Mouse (Mus musculus) layer of hippocampus, adult 9-10 months (tissue): Measurements from ENCODE around the gene Rerg.

Experiments
- DNase-seq: peaks from one replicate; pipeline ENCODE4 v3.0.0; 2022; ENCODE audit warnings: low spot score

Rerg gene

DNA sequence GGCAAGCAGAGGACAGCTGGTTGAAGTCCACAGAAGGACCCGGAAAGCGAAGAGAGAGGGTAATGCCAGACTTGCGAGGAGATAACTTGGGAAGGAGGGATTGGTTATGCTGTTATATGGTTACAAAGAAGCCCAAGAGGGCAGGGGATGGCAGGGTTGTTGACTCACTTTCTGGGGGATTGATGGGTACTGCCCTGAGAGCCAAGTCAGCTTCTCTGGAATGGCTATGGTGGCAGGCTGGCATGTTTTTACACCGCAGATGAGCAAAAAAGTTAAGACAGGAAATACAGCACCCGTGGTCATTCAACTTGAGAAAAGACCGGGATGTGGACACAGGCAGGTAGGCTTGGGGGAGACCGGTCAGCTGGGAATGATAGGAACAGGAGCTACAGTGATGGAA lies 7.8 kb downstream of the Rerg start:
- no peak for DNase-seq

DNA sequence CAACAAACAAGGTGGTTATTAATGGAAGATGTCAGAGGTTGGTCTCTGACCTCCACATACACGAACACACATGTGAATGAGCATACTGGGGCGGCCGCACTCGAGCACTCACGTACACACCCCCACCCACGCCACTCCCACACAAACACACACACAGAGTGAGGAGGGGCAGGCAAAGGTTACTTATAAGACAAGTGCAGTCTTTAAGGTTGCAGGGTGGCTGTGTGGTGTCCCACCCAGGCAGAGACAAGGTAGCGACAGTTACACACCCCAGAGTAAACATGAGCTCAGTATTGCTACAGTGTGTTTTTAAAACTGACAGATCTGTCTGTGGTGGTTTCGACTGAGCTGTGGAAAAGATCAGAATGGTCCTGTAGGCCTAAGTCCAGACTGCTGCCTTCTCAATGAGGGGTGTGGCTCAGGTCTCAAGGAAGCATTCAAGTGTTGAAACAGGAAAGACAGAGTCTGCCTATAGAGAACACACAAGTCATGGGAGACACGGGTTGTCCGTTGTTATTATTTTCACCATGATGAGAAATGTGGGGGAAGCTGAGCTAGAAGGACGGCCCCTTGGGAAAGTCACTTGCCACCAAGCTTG lies 8.7 kb downstream of the Rerg start:
- no peak for DNase-seq

DNA sequence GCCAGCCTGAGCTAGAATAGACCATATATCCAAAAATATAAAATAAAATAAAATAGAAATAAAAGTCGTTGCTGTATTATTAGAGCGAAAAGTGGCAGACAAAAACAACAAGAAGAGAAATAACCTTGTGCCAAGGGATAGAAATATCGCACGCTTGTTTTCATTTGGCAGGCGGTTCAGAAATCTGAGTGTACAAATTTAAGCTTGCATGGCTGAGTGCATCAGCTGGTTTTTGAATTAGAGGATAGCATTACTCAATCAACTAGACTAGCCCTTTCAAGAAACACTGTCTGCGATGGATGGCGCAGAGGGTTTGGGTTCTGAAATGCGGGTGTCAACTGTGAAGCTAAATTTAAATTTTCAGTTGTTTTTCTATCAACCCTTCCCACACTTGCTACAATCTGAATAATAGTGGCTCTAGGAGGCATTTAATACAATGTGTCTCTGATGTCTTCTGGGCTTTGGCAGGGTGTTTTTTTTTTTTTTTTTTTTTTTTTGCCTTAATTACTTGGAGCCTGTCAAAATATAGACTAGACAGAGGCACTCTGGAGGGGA lies 10.8 kb downstream of the Rerg start:
- no peak for DNase-seq

DNA sequence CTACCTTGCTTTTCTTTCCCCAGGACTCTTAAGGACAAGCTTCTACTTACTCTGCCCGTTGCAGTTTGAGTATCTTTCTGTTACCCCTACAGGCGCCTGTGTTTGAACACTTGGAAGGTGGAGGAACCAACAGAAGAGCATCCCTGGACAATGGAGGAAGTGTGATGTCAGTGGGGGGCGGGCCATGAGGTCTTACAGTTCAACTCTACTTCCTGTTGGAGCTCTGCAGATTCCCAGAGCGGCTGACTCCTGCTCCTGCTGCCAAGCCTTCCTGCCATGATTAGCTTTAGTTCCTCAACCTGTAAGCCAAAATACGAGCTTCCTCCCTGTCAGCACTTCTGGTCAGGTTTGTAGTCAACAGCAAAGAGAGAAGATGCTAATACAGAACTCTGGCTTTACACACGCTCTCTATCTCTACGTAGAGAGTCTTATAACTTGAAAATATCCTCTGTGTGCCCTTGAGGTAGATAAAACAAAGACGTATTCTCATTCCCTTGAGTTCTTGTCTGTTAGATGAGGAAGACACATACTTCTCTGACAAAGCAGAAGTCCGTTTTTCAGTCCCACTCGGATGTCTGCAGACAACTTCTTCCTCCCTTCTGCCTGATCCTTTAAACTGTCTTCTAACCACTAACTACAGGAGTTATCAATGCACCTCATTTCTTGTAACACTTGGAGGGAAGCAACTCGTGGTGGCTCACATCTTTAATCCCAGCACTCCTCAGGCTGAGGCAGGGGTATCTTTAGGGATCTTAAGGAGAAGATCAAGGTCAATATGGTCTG lies 13.7 kb downstream of the Rerg start:
- DNase-seq, result no peak

DNA sequence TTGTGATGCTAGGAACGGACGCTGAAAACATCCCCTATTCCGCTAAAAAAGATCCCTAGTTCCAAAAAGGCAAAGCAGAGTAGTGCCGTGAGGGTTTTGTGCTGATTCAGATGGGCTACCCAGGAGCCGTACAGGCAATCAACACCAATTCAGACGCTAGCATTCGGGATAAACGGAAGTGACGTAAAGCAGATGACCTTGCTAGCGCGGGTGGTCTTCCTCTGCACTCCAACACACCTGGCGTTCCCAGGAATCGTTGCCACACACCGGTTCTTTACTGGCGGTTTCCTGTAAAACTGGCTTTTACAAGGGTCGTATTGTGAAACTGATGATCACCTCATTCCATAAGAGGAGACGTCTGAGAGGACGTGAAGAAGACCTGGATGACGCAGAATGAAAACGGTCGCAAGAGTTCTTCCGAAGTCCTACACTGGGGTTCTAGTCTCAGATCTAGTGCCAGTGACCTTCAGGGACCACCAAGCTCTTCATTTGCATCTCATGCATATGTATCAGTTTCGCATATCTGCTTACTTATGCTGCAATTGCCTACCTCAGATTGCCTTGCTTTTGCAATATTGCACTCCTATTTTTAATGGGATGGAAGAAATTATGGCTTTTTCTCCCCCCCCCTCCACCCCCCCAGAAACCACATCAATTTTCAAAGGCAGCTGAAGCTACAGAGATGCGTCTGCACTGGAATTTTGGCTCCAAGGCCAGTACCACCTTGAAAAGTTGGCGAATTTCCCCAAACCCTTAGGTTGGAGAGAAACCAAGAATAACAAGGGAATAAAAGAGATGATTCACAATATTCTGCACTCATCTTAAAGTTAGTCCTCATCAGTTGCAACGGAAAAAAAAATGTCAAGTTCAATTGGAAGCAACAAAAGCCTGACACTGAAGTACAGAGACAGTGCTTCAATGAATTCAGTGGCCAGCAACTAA lies 14.8 kb downstream of the Rerg start:
- no peak for DNase-seq

DNA sequence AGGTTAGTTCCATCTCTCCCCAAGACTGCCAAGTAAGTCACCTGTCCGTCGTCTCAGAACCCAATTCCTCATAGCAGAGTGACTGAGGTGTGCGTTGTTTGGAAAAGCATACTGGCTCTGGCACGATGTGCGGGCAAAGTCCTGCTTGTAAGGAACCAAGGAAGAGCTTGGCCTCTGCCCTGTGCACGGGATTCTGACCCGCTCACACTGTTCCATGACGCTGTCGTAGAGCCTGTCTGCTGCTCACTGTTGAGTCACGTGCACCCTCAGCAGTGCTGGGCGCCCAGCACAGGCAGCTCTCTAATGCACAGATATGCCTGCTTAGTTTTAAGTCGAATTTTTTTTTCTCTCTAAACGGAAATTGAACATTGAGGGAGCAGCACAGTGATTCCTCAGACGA lies 17.3 kb downstream of the Rerg start:
- DNase-seq, result no peak

DNA sequence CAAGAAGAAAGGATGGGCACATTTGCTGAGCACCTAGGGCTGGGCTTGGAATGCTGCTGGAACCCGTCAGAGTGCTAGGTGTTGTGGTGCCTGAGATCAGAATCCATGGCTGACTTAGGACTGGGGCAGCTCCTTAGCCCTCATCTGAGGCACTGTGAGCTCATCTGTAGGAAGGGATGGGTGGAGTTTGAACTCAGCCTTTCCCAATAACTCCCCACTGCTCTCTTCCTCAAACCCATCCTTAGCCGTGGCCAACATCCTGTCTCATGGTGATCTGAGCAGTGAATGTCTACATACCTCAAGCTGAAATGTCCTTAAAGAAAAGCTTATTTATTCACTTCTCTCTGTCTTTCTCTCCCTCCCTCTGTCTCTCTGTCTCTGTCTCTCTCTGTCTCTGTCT lies 19.3 kb downstream of the Rerg start:
- no peak for DNase-seq

DNA sequence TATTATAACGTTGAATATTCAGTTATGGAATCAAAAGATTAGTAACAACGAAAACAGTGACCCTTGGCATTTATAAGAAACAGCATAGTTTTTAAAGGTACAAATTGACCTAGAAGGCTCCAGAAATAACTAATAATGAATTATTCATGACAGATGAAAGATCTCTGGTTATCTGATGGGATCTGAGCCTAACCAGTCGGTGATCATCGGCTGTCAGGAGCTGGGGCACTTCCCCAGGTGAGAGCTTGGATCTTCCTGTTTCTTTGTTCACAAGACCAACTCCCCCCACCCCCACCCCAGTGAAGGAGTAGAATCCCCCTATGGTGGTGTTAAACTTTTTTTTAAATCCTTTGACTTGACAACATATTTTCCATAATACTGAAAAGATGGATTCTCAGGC lies 20.5 kb downstream of the Rerg start:
- DNase-seq, result no peak

DNA sequence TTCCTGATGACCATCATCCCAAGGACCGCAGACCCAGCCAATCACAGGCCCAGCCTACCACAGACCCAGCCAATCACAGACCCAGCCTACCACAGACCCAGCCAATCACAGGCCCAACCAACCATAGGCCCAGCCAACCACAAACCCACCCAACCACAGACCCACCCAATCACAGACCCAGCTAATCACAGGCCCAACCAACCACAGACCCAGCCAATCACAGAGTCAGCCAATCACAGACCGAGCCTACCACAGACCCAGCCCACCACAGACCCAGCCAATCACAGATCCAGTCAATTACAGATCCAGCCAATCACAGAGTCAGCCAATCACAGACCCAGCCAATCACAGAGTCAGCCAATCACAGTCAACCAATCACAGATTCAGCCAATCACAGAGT lies 23.4 kb downstream of the Rerg start:
- DNase-seq, result no peak

DNA sequence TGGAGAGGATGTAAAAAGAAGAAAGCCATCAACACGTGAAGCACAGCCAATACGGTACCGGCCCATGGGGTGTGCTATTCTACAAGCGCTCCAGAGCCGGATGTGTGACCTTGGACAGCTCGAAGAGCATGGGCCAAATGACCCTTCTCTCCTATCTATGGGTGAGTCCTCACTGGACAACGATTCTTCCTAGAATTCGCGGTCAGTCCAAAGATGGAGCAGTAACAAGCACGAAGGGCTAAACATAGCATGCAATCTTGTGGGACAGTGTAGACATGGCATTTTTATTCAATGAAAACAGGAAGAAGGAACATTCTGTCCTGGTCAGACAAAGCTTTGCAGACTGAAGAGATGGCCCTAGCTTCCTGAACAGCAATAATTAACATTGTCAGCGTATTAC lies 24.7 kb downstream of the Rerg start:
- DNase-seq, result no peak

DNA sequence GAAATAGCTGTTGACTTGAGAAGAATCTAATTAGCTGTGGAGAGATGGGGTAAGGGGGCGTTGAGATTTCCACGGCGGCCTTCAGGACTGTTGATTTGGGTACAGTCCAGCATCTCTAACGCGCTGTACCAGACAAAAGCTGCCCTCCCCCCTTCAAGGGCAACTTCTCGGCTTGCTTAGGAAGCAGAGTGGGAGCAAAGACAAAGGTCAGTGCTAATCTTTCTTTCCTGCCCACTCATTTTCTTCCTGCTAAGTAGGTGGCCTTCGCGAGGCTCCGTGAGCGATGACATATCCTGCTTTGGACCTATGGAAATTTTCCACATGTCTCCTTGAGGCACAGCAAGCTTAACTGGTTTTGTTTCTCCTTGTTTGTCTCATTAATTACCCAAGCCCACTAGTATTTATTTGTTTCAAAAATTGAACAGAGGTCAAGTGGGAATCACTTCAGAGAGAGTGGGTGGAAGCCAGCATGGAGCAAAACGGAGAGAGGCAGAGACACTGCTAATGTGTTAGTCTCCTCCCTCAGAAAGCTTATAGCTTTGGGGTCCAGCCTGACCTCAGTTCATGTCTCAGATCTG lies 25.2 kb downstream of the Rerg start:
- no peak for DNase-seq

DNA sequence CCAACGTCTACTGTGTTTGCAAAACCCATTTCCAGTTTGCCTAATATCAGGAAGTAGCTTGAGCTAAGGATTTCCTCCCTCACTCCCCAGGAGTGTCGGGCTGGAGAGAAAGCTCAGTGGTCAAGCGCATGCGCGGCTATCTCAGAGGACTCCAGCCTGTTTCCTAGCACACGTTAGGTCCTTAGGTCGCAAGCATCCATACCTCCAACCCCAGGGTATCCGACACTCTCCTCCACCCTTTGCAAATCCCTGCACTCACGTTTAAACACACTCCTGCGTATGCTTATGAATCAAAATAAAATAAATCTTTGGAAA lies 25.8 kb downstream of the Rerg start:
- no peak for DNase-seq

DNA sequence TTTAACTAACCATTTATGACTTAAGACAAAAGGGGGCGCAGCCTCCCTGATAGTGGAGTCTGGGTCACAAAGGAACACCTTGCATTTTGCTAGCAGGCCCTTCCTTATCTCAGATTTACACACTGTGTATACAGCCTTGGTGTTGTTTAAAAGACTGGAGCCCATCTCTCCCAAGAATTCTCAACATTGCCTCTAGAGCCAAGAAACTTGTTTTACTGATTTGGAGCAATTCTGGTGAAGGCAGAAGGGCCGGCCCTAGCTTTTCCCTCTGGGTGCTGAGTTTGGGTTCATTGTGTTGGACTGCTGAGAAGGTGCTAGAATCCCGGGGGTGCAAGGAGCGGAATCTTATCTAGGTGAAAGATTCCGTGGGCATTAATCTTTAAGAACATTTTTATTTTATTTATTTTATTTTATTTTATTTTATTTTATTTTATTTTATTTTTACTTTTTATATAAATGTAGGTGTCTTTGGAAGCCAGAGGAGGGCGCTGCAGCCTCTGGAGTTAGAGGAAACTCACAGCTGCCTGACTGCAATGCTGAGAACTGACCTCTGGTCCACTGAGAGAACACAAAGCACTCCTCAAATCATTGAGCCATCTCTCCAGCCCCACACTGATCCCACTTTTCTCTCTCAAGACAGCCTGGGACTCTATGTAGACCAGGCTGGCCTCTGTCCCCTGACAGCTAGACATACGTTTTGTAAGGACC lies 26.3 kb downstream of the Rerg start:
- no peak for DNase-seq

DNA sequence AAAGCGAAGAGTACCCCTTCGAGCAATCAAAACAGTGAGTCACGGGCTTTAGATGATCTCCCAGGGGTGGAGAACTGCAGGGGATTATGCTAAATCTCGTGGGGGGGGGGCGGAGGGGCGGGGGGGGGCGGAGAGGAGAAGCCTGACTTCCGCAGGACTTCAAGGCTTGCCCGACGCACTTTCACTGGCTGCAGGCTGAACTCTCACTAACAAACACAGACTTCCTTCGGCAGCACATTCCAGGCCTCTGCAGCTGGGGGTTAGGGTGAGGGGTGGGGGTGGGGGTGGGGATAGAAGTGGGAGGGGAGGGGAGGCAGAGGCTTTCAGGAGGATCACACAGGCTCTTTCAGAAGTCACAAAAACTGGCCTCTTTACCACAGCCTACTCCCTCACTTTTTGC lies 27.5 kb downstream of the Rerg start:
- no peak for DNase-seq

DNA sequence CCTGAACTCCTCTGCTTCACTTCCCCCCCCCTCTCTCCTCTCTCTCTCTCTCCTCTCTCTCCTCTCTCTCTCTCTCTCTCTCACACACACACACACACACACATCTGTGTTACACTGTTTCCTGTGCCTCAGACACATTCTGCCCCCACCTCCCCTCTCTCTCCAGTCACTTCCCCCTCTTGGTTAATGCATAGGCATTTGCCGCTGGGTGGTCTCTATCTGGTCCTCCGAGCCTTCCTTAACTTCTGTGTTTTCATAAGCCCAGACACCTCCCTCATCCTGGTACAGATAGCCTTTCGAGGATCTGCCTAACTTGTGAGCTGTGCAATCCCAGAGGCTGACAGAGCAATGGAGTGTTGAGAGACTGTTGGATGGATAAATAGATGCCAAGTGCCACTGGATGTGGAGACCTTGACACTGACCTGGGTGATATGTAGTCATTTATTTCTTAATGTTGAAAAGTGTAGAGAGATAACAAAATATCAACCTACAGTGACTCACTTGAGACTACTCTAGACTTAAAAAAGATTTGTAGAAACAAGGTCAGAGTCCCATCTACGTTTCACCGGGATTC lies 29.0 kb downstream of the Rerg start:
- DNase-seq, result no peak

DNA sequence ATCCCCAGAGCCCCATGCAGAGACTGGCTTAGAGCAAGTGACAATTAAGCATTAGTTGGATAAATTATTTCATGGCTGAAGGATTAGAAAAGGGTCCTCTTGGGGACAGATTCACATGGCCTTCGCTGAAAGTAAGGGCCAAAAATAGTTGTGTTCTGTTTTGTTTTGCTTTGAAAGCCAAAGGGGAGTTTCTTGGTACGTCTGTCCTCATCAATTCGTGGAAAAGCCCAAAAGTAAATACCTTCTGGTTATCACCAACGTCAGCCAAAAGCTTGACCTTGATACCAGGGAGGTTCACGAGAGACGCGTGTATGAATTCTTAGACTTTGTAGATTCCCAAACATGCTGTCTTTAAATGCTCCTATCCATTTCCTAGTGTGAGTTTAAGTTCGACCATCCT lies 31.5 kb downstream of the Rerg start:
- no peak for DNase-seq

DNA sequence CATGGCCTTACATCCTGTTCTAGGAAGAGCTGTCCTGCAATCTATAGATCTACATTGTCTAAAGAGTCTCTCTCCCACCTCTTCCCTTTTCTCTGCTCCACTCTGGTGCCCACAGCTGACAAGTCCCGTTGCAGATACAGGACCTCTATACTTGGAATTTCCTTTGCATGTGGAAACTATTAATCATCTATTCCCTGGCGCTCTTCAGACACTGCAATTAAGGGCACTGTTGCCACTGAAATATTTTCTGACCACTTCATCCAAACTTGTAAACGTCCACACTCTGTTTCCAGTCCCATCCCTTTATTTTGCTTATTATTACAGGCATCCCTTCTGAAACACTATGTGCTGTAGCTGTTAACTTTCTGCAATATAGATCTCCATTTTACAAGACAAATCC lies 31.9 kb downstream of the Rerg start:
- DNase-seq, result no peak

DNA sequence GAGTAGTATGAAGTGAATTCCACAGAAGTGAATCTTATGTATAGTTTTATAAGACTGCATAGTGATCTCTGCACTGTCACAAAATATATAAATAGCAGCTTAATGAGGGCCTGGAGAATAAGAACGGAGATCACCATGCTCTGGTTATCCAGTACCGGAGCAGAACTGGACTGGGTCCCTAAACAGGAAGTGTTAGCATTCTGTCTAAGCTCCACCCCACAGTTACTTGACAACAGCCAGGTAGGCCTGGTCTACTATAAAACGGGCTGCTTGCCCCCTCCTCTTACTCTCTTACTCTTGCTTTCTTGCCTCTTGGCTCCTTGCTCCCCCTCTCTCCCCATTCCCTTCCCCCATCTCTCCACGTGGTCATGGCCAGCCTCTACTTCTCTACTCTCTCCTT lies 33.9 kb downstream of the Rerg start:
- no peak for DNase-seq

DNA sequence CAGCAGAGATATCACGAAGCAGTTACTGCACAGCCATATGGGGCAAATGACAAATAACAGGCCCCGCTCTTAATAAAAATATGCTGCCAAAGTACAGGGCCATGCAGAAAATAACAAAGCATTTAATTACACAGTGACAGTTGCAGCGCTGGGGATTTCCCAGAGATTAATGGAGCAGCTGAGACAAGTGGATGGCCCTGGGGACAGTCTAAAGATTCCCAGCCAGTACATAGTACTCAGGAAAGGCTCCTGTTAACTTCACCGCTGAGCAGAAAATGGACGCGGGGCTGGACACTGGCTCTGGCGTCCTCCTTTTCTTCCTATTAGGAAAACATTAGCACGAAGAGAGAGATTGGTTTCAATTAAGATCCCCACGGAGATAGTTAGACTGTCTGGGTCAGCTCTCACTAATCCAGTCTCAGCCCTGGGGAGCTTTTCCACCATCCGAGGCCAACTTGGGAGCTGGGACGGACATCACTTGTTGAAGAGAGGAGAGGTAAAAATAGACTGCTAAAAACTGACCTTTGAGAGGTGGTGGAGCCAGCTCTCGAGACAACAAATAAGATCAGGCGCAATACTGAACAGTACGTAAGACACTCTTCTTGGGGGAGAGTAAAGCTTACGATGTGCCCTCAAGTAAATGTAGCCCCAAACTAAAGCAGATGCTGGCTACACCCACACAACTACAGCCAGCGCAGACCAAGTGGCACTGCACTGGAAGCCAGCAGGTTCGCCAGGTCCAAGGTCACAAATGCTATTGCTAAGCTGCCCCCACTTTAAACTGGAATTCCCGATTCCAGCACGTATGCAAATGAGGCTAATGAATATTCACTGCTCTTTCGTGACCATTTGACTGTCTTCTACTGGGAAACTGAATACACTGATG lies 34.5 kb downstream of the Rerg start:
- no peak for DNase-seq

DNA sequence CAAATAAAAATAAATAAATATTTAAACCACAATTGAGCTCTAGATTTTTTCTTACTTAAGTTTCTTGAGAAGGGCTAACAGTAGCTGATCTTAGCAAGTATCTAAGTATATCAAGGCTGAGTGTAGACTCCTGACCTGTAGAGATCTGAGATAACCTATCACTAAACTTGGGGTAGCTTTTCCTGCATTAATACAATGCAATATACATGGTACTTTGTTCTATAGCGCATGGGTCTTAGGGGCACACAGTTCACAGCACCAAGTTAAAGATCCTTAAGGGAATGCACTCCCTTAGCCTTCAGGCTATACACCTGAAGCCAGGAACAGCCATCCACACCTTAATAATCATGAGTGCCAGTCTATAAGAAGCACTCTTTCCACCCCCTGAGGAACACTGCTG lies 38.5 kb downstream of the Rerg start:
- DNase-seq, result no peak

DNA sequence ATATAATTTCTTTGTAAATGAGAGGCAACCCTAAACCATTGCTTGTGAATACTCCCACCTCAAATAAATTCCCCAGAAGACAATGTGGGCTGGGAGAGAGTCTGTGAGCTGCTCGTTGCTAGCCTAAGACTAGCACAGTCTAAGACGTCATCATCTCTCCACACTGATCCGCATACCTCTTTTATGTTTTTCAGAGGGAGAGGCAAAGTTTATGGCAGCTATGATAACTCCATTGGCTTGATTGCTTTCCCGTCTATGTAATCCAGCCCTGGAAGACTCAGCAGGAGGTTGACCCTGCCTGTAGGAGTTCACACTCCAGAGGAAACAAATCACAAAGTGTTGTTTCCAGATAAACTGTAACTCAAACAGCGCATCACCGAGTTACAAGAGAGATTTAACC lies 38.9 kb downstream of the Rerg start:
- DNase-seq, result no peak
